Mouse (Mus musculus): ENCODE data around the gene Greb1. TPM values are rescaled to one million over a fixed set of nuclear protein-coding genes. Genes with fewer than 3 reads are reported as not detected.

Gene Greb1
- polyA plus RNA-seq, 1 experiment from 2014 or later, result 5.0 TPM

DNA sequence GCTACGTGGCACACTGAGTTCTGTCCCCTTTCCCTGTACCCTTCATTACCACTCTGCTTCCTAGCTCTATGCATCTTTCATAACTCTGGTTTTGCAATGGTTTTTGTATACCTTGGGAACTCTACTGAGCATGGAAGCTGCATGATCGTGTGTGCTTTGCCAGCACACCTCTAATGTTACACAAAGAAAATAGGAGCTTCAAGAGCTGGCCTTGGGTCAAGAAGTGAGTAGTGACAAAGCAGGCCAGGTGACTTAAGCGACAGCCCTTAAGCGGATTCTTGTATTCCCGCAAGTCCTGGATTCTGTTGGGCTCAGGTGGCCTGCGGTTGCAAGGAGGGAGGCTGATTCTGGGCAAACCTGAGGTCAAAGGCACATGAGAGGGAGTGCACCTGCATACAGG lies 152.4 kb downstream of the Greb1 start:
- 91% methylated on average over 6 of the region's 6 CpGs for WGBS
- DNase-seq (ENCODE audit: low spot score) (no peak), ATAC-seq (replicated peaks; ENCODE audit: insufficient number of reproducible peaks, low FRiP score, low TSS enrichment, low read depth) (no peak)
- peaks cover 2% of the 10 kb centered on the region for H3K27me3 ChIP-seq (ENCODE audit: control insufficient read depth, insufficient read depth, low read length)
- no peak overlapping the region for H3K4me3 ChIP-seq (ENCODE audit: low read depth, low read length)
- no peaks in the 10 kb centered on the region for H3K9me3 ChIP-seq (replicated peaks; ENCODE audit: control insufficient read depth, low read length)
- H3K4me2 ChIP-seq (ENCODE audit: low read depth, low read length), result no peak overlapping the region
- no peaks in the 10 kb centered on the region for H3K4me1 ChIP-seq (ENCODE audit: control insufficient read depth, insufficient read depth, low read length)
- no peaks in the 10 kb centered on the region for H3K36me3 ChIP-seq (replicated peaks; ENCODE audit: control insufficient read depth, insufficient read depth, low read depth, low read length)
- no peak overlapping the region for H3K9ac ChIP-seq (replicated peaks; ENCODE audit: low read length)
- no peak overlapping the region for H3K27ac ChIP-seq (replicated peaks; ENCODE audit: low read depth, low read length)

DNA sequence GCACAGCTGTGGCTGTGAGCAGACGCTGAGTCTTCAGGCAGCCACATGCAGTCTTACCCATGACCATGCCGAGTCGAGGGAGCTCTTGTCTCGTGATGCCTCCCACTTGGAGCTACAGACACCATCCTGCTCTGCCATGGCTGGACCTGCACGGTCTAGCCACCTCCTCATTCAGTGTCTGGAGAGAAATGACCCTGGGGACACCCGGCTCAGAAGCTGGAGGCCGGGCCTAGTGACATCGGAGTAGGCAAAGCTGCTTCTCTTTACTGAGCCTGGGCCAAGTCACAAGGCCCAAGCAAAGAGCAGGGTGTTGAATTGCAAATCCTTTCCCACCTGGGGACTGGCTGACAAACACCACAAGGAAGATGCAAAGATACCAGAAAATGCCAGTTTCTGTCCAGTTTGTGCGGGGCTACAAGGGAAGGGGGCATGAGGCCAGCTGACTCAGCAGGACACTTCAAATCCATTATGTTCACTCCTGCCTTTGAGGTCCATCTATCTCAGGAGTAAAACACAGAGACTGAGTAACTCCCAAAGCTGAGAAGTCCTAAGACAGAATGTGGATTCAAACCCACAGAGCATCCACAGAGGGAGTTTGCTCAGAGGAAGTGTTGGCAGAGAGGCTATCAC lies 153.8 kb downstream of the Greb1 start:
- no peak for DNase-seq (ENCODE audit: low spot score)
- no peak for ATAC-seq (replicated peaks; ENCODE audit: insufficient number of reproducible peaks, low FRiP score, low TSS enrichment, low read depth)
- H3K36me3 ChIP-seq (replicated peaks; ENCODE audit: control insufficient read depth, insufficient read depth, low read depth, low read length), result no peaks in the 10 kb centered on the region

DNA sequence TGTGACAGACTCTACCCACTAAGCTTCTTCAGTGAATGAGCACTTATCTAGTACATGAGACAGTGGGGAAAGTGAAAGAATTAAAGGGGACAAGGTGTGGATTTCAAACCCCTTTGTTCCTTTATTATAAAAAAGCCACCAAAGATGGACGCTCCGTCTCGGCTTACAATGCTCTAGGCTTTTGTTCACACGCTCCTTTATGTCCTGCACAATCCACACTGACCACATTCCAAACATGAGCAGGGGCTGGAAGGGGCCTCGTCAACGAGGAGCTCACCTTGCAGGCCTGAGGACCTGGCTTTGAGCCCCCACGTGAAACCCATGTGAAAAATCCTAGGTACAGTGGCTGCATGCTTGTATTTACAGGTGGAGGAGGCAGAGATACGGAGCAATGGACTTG lies 156.0 kb downstream of the Greb1 start:
- H3K9ac ChIP-seq (replicated peaks; ENCODE audit: low read length), result no peak overlapping the region
- no peak for DNase-seq (ENCODE audit: low spot score)

More for the DNA sequence above, 153.8 kb downstream of the Greb1 start:
- WGBS, result 37% methylated on average over 9 of the region's 9 CpGs
- H3K9ac ChIP-seq (replicated peaks; ENCODE audit: low read length), result no peak overlapping the region
- no peak overlapping the region for H3K4me2 ChIP-seq (ENCODE audit: low read depth, low read length)
- H3K4me3 ChIP-seq (ENCODE audit: low read depth, low read length), result no peak overlapping the region
- no peak overlapping the region for H3K27ac ChIP-seq (replicated peaks; ENCODE audit: low read depth, low read length)
- no peaks in the 10 kb centered on the region for H3K4me1 ChIP-seq (ENCODE audit: control insufficient read depth, insufficient read depth, low read length)
- H3K27me3 ChIP-seq (ENCODE audit: control insufficient read depth, insufficient read depth, low read length), result no peaks in the 10 kb centered on the region
- no peaks in the 10 kb centered on the region for H3K9me3 ChIP-seq (replicated peaks; ENCODE audit: control insufficient read depth, low read length)

DNA sequence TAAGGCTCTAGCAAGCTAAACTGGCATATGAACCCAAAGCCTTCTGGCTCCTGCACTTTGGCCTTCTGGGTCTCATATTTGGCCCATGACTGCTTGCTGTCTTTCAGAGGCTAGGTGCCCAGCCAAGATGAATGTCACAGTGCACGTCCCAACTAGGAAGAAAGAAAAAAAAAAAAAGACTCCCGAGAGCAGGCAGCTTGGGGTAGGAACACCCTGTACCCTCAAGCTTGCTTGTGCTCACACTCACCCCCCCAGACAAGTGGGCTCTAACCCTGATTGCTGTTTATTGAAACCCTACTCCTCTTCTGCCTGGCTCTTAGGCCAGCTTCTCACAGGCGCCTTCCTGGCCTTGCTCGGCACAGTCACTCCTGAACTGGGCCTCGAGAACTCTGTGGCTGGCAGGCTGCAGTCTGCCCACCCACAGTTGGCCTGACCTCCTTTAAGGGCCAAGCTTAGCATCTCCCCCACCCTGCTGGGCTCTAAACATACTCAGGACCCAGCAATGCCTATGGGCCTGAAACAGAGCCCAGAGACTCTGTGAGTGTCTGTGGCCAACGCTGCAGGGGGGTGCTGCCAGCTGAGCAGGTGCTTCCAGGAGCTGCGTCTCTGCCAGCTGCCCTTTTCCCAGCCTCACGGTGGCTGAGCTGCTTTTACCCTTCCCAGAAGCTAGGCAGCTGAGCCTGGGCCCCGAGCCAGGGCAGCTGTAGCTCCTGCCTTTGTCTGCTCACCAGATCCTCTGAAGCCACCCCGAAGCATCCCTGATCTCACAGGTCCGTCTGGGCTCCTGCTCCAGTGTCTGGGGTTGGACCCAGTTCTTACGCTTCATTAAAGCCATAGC lies 157.0 kb downstream of the Greb1 start:
- ATAC-seq (replicated peaks; ENCODE audit: insufficient number of reproducible peaks, low FRiP score, low TSS enrichment, low read depth) (no peak; the same call in 1 of the 2 replicates), DNase-seq (ENCODE audit: low spot score) (no peak)
- no peak overlapping the region for H3K9ac ChIP-seq (replicated peaks; ENCODE audit: low read length)
- 63% methylated on average over 12 of the region's 12 CpGs for WGBS
- no peak overlapping the region for H3K4me3 ChIP-seq (ENCODE audit: low read depth, low read length)
- H3K4me2 ChIP-seq (ENCODE audit: low read depth, low read length), result no peak overlapping the region
- no peak overlapping the region for H3K27ac ChIP-seq (replicated peaks; ENCODE audit: low read depth, low read length)
- H3K9me3 ChIP-seq (replicated peaks; ENCODE audit: control insufficient read depth, low read length), result no peaks in the 10 kb centered on the region
- no peaks in the 10 kb centered on the region for H3K4me1 ChIP-seq (ENCODE audit: control insufficient read depth, insufficient read depth, low read length)
- no peaks in the 10 kb centered on the region for H3K27me3 ChIP-seq (ENCODE audit: control insufficient read depth, insufficient read depth, low read length)
- no peaks in the 10 kb centered on the region for H3K36me3 ChIP-seq (replicated peaks; ENCODE audit: control insufficient read depth, insufficient read depth, low read depth, low read length)

More for the DNA sequence above, 156.0 kb downstream of the Greb1 start:
- 58% methylated on average over 8 of the region's 8 CpGs for WGBS
- no peak overlapping the region for H3K4me2 ChIP-seq (ENCODE audit: low read depth, low read length)
- no peaks in the 10 kb centered on the region for H3K27me3 ChIP-seq (ENCODE audit: control insufficient read depth, insufficient read depth, low read length)
- H3K9me3 ChIP-seq (replicated peaks; ENCODE audit: control insufficient read depth, low read length), result no peaks in the 10 kb centered on the region
- no peaks in the 10 kb centered on the region for H3K4me1 ChIP-seq (ENCODE audit: control insufficient read depth, insufficient read depth, low read length)
- no peak overlapping the region for H3K4me3 ChIP-seq (ENCODE audit: low read depth, low read length)
- ATAC-seq (replicated peaks; ENCODE audit: insufficient number of reproducible peaks, low FRiP score, low TSS enrichment, low read depth), result no peak
- no peaks in the 10 kb centered on the region for H3K36me3 ChIP-seq (replicated peaks; ENCODE audit: control insufficient read depth, insufficient read depth, low read depth, low read length)
- no peak overlapping the region for H3K27ac ChIP-seq (replicated peaks; ENCODE audit: low read depth, low read length)

DNA sequence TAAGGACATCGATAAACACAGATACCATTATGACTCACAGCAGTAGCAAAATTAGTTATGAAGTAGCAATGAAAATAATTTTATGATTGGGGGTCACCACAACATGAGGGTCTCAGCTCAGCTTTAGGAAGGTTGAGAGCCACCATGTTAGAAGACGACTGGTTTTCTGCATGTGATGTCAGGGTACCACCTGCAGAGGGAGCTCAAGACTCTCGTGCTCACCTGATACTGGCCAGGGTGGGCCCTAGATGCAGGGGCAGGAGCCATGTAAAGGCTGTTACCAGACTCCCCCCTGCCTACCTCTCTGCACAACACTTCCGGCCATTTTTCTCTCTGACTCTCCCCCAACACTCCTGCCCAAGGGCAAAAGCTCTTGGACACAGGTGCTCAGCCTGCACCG lies 158.7 kb downstream of the Greb1 start:
- H3K9ac ChIP-seq (replicated peaks; ENCODE audit: low read length), result no peak overlapping the region
- H3K36me3 ChIP-seq (replicated peaks; ENCODE audit: control insufficient read depth, insufficient read depth, low read depth, low read length), result no peaks in the 10 kb centered on the region
- H3K4me3 ChIP-seq (ENCODE audit: low read depth, low read length), result no peak overlapping the region
- H3K27ac ChIP-seq (replicated peaks; ENCODE audit: low read depth, low read length), result no peak overlapping the region
- no peaks in the 10 kb centered on the region for H3K27me3 ChIP-seq (ENCODE audit: control insufficient read depth, insufficient read depth, low read length)
- WGBS, result 62% methylated on average over 5 of the region's 5 CpGs
- H3K4me1 ChIP-seq (ENCODE audit: control insufficient read depth, insufficient read depth, low read length), result no peaks in the 10 kb centered on the region
- ATAC-seq (replicated peaks; ENCODE audit: insufficient number of reproducible peaks, low FRiP score, low TSS enrichment, low read depth) (no peak), DNase-seq (ENCODE audit: low spot score) (no peak)
- no peak overlapping the region for H3K4me2 ChIP-seq (ENCODE audit: low read depth, low read length)
- no peaks in the 10 kb centered on the region for H3K9me3 ChIP-seq (replicated peaks; ENCODE audit: control insufficient read depth, low read length)

DNA sequence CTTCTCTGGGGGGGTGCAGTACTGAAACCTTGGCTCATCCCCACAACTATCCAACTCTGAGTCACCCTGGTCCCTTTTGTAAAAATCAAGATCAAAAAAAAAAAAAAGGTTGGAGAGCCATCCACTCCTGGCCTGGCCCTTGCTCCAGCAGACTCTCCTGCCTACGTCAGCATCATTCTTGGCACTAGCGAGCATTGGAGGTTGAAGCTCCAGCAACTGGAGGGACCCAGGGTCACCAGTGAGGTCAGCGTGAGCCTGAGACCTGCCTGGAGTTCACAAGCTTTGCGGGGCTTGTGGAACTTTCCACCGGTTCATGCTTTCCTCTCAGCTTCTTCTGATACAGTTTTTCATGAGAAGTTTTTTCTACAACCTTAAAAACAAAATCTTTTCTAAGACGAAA lies 160.6 kb downstream of the Greb1 start:
- ATAC-seq (replicated peaks; ENCODE audit: insufficient number of reproducible peaks, low FRiP score, low TSS enrichment, low read depth), result no peak
- Histone ChIP-seq H3K36me3 (replicated peaks; ENCODE audit: control insufficient read depth, insufficient read depth, low read depth, low read length) (no peaks in the 10 kb centered on the region), H3K4me3 (ENCODE audit: low read depth, low read length) (no peak overlapping the region), H3K4me1 (ENCODE audit: control insufficient read depth, insufficient read depth, low read length) (no peaks in the 10 kb centered on the region), H3K9me3 (replicated peaks; ENCODE audit: control insufficient read depth, low read length) (no peaks in the 10 kb centered on the region), H3K27me3 (ENCODE audit: control insufficient read depth, insufficient read depth, low read length) (no peaks in the 10 kb centered on the region), H3K27ac (replicated peaks; ENCODE audit: low read depth, low read length) (no peak overlapping the region), H3K4me2 (ENCODE audit: low read depth, low read length) (no peak overlapping the region), H3K9ac (replicated peaks; ENCODE audit: low read length) (no peak overlapping the region)
- DNase-seq (ENCODE audit: low spot score), result no peak
- 83% methylated on average over 6 of the region's 6 CpGs for WGBS

DNA sequence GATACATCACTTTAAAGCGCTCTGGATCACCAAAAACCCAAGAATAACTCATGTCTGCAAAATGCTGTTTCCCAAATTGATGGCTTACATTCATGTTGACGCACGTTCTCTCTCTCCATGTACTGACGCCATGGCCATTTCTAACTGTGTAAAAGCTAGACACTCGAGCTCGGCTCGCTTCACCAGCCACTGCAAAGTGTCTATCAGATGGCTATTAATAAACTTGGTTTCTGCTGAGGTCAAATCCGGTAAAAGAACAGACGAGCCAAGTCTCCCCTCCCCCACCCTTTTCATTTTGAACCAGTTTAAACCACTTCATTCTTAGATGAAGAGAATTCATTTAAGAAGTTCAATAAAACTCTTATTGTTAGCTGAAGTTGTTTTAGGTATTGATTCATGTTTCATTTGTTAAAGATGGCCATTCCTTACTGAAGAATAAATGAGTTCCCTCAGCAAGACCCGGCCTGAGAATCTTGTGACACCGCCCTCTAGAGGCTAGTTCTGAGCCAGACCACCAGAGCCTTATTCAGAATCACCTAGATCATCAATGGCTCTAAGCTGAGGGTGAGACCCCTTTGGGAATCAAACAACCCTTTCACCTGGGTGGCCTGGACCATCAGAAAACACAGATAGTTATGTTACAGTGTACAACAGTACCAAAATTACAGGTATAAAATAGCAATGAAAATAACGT lies 161.5 kb downstream of the Greb1 start:
- ATAC-seq (replicated peaks; ENCODE audit: insufficient number of reproducible peaks, low FRiP score, low TSS enrichment, low read depth), result no peak
- 75% methylated on average over 12 of the region's 12 CpGs for WGBS
- no peaks in the 10 kb centered on the region for H3K27me3 ChIP-seq (ENCODE audit: control insufficient read depth, insufficient read depth, low read length)
- no peak overlapping the region for H3K4me2 ChIP-seq (ENCODE audit: low read depth, low read length)
- H3K9ac ChIP-seq (replicated peaks; ENCODE audit: low read length), result no peak overlapping the region
- H3K36me3 ChIP-seq (replicated peaks; ENCODE audit: control insufficient read depth, insufficient read depth, low read depth, low read length), result no peaks in the 10 kb centered on the region
- H3K9me3 ChIP-seq (replicated peaks; ENCODE audit: control insufficient read depth, low read length), result no peaks in the 10 kb centered on the region
- H3K4me1 ChIP-seq (ENCODE audit: control insufficient read depth, insufficient read depth, low read length), result no peaks in the 10 kb centered on the region
- H3K27ac ChIP-seq (replicated peaks; ENCODE audit: low read depth, low read length), result no peak overlapping the region
- H3K4me3 ChIP-seq (ENCODE audit: low read depth, low read length), result no peak overlapping the region
- no peak for DNase-seq (ENCODE audit: low spot score)

DNA sequence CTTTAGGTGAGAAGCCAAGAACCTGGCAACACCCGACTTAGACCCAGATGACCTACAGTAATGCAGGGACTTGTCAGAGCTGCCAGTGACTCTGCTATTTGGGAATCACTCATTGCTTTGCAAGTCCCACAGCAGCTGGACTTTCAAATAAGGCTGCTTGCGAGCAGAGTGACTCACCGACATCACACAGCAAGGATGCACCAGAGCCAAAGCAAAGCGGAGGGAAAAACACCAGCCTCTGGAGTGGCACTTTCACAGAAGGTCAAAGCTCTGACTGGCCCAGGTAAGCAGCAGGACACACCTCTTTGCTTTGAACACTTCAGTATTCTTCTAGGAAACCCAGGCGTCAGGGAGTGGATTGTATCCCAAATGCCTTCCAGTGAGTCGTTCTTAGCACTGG lies 164.9 kb downstream of the Greb1 start:
- no peaks in the 10 kb centered on the region for H3K4me1 ChIP-seq (ENCODE audit: control insufficient read depth, insufficient read depth, low read length)
- no peak overlapping the region for H3K9ac ChIP-seq (replicated peaks; ENCODE audit: low read length)
- H3K4me2 ChIP-seq (ENCODE audit: low read depth, low read length), result no peak overlapping the region
- ATAC-seq (replicated peaks; ENCODE audit: insufficient number of reproducible peaks, low FRiP score, low TSS enrichment, low read depth), result no peak
- no peaks in the 10 kb centered on the region for H3K27me3 ChIP-seq (ENCODE audit: control insufficient read depth, insufficient read depth, low read length)
- H3K27ac ChIP-seq (replicated peaks; ENCODE audit: low read depth, low read length), result no peak overlapping the region
- H3K36me3 ChIP-seq (replicated peaks; ENCODE audit: control insufficient read depth, insufficient read depth, low read depth, low read length), result no peaks in the 10 kb centered on the region
- H3K9me3 ChIP-seq (replicated peaks; ENCODE audit: control insufficient read depth, low read length), result no peaks in the 10 kb centered on the region
- no peak for DNase-seq (ENCODE audit: low spot score)
- WGBS, result 82% methylated on average over 6 of the region's 6 CpGs
- no peak overlapping the region for H3K4me3 ChIP-seq (ENCODE audit: low read depth, low read length)

Measured in embryonic facial prominence, embryonic 11.5 days (tissue).